Mouse (Mus musculus) embryo, embryonic 11 days (tissue): ENCODE measurements around the gene Trim27.

Experiments used
- DNase-seq: peaks from one replicate; pipeline ENCODE4 v3.0.0-alpha.2; 2015

Trim27 gene

GRCm38 (mm10) chr13:21179367-21179723, at the start of gene Trim27:
Gene Trim27, plus strand, starts transcription at chr13:21179445.
- DNase-seq, result no peak

GRCm38 (mm10) chr13:21142421-21142820, 36.8 kb upstream of the Trim27 start:
- peak; percentile 13 for DNase-seq

GRCm38 (mm10) chr13:21145767-21146166, 33.5 kb upstream of the Trim27 start, which contains the start of gene Olfr1368:
Gene Olfr1368, minus strand, starts transcription at chr13:21145867.
- no peak for DNase-seq

GRCm38 (mm10) chr13:21155888-21156287, 23.4 kb upstream of the Trim27 start:
- DNase-seq, result no peak

DNA sequence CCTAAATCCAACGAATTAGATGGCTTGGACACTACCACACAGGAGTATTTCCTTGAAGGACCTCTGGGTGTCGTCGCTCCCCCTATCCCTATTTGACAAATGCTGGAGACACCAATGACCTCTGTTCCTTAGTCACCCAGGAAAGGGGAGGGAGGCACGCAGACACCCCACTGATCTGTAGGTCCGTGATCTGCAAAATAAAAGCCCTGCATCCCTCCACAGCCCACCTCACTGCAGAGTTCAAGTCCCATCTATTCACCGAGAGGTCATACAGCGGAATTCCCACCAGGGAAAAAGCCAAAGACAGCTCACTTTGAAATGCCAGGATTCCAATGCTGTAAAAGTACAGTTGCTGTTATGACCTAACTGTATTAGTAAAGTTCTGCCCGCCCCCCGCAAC, 21.2 kb upstream of the Trim27 start:
- DNase-seq, result no peak

GRCm38 (mm10) chr13:21158785-21159474, 20.3 kb upstream of the Trim27 start:
- DNase-seq, result peak; percentile 90

DNA sequence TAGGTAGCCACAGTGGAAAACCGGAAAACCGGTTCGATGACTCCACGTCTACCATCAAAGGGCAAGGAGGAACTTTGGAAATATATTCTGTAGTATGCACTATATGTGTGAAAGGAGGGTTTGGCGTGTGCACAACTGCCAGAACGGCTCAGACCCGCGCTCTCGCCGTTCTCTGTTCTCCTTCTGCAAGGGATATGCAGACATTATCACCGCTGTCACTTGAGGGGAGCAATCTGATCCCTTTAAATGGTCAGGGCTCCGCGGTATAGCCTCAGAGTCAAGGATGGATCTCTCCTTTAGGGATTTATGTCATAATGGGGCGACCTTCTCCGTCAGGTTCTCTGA, 19.8 kb upstream of the Trim27 start:
- DNase-seq, result no peak

DNA sequence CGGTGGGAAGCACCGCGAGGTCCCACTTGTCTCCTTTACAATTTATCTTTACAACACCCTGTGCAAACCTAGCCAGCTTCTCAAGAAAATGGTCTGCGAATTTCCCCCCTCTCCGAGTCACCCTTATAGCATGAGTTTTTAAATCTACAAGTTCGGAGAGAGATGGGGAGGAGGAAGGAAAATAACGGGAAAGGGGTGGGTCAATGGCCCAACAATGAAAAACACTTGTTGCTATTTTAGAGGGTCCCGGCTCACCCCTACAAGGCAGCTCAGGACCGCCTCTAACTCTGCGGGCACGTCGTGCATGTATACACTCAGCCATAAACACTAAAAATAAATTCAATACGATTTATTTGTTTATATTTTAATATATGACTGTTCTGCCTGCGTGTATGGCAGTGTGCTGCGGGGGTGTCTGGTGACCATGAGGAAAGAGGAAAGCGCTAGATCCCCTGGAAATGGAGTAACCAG, 19.2 kb upstream of the Trim27 start:
- no peak for DNase-seq

DNA sequence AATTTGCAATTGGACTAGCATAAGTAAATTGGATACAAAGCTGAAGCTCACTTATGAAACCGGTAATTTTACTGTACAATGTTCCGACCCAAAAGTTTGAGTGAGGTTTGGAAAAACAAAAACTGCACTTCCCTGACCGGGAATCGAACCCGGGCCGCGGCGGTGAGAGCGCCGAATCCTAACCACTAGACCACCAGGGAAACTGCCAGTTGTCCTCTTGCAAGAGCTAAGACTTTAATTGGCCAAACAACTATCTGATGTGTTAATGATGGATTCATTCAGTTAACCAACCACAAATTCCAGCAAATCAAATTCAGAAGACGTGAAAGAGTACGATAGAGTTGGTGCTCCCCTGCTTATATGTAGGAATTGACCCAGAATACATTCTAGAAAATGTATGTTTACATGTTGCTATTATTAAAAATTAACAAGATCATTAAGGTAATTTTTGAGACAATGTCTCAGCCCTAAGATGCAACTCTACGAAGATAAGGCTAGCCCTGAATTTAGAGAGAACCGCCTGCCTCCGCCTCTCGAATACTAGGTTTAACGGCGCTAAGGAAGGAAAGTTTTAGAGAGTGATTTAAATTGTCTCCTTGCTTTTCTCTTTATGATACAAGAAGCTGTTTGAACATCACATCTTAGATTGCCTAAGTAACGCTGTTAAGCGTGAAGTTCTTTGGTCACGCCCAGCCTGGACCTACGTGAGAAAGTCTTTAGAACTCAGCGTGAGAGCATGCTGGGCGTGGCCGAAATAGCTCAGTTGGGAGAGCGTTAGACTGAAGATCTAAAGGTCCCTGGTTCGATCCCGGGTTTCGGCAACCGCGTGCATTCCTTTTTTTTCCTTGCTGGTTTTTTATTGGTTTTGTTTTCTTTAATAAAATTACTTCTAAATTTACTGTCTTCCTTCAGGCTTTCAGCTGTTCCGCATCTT, 18.3 kb upstream of the Trim27 start:
- peak; percentile 91 for DNase-seq

- no peak for DNase-seq
Measured at GRCm38 (mm10) chr13:21161591-21161990, 17.7 kb upstream of the Trim27 start.

- no peak for DNase-seq
Measured at GRCm38 (mm10) chr13:21162591-21162990, 16.7 kb upstream of the Trim27 start.

GRCm38 (mm10) chr13:21166936-21167909, 12.0 kb upstream of the Trim27 start:
- DNase-seq, result peak; percentile 87

GRCm38 (mm10) chr13:21167910-21168300, 11.3 kb upstream of the Trim27 start:
- DNase-seq, result peak; percentile 65

- peak; percentile 64 for DNase-seq
Measured at GRCm38 (mm10) chr13:21168371-21169011, 10.8 kb upstream of the Trim27 start.

- no peak for DNase-seq
Measured at GRCm38 (mm10) chr13:21169121-21169656, 10.1 kb upstream of the Trim27 start.

DNA sequence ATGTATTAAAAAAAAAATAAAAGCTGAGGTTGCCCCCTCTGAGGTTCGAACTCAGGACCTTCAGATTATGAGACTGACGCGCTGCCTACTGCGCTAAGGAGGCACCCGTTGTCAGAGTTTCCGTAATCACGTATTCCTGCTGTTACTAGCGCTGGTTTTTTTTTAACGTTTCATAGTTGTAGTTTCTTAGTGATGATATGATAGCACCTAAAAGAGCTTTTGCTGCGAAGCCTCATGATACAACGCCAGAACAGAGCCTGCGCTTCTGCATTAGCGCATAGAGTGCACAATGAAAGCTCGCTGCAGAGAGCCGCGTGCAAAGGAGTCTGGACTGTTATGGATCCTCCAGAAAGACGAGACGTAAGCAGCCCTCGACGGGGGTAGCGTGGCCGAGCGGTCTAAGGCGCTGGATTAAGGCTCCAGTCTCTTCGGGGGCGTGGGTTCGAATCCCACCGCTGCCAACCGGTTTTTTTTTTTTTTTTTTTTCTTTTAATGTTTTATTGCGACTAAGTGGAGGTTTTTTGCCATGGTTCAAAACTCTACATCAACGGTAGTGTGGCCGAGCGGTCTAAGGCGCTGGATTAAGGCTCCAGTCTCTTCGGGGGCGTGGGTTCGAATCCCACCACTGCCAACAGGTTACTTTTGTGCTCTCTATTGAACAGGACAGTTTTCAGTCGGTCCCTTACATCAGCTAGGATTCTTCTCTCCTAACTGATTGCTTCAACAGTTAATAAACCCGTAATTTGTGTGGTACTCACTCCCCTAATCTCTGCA, 9.4 kb upstream of the Trim27 start:
- peak; percentile 85 for DNase-seq

GRCm38 (mm10) chr13:21170431-21171155, 8.7 kb upstream of the Trim27 start:
- DNase-seq, result no peak

GRCm38 (mm10) chr13:21171156-21171530, 8.1 kb upstream of the Trim27 start:
- DNase-seq, result peak; percentile 60

GRCm38 (mm10) chr13:21171600-21172150, 7.6 kb upstream of the Trim27 start:
- DNase-seq, result peak; percentile 80
